Mouse (Mus musculus) forebrain, embryonic 11.5 days (tissue): ENCODE measurements at regions not wholly inside any gene's neighbourhood (a gene's known extent, or its start where the extent isn't known, plus 50 kb on each side); places are given as distances from the start of the nearest gene placed in this dataset.

Source experiments
- ATAC-seq: fragments of 200-750 bp; cut with Nextera tagmentation; replicated peaks from 2 replicates; pipeline ENCODE4 v1.8.0; 2017; ENCODE audit warnings: moderate TSS enrichment; ENCODE audit not compliant: low FRiP score
- DNase-seq: peaks from one replicate; pipeline ENCODE4 v3.0.0-alpha.2; 2017; ENCODE audit warnings: low spot score
- H3K27ac ChIP-seq: fragments of 300-500 bp; sonication (generic); 2 replicates; pipeline ENCODE4 v1.5.1; 2014; ENCODE audit warnings: low read depth, low read length
- H3K27me3 ChIP-seq: fragments of 300-500 bp; sonication (generic); 2 replicates; pipeline ENCODE4 v1.6.1; 2014; ENCODE audit warnings: mild to moderate bottlenecking, low read length, mixed read lengths; ENCODE audit not compliant: control insufficient read depth, insufficient read depth
- H3K36me3 ChIP-seq: fragments of 300-500 bp; sonication (generic); 2 replicates; pipeline ENCODE4 v1.6.1; 2014; ENCODE audit warnings: mild to moderate bottlenecking, low read length, moderate library complexity, mixed read lengths; ENCODE audit not compliant: control insufficient read depth, insufficient read depth
- H3K4me1 ChIP-seq: fragments of 300-500 bp; sonication (generic); replicated peaks from 2 replicates; pipeline ENCODE4 v1.6.1; 2014; ENCODE audit warnings: low read length, mixed read lengths; ENCODE audit not compliant: control insufficient read depth, insufficient read depth
- H3K4me2 ChIP-seq: fragments of 300-500 bp; sonication (generic); 2 replicates; pipeline ENCODE4 v1.6.1; 2014; ENCODE audit warnings: low read depth, mild to moderate bottlenecking, low read length, moderate library complexity, mixed read lengths; ENCODE audit not compliant: severe bottlenecking
- H3K4me3 ChIP-seq: fragments of 300-500 bp; sonication (generic); 2 replicates; pipeline ENCODE4 v1.5.1; 2014; ENCODE audit warnings: low read depth, low read length
- H3K9ac ChIP-seq: fragments of 300-500 bp; sonication (generic); 2 replicates; pipeline ENCODE4 v1.6.1; 2014; ENCODE audit warnings: low read length
- H3K9me3 ChIP-seq: fragments of 300-500 bp; sonication (generic); 2 replicates; pipeline ENCODE4 v1.6.1; 2016; ENCODE audit warnings: low read length, mixed read lengths; ENCODE audit not compliant: control insufficient read depth
- WGBS: fragments of 180-500 bp; shearing (Covaris S2); extraction: QIAGEN DNeasy Blood & Tissue Kit; methylation state at CpG from one replicate; pipeline ENCODE4 v1.1.7; 2014; 5-methylcytosine and 5-hydroxymethylcytosine counted together

DNA sequence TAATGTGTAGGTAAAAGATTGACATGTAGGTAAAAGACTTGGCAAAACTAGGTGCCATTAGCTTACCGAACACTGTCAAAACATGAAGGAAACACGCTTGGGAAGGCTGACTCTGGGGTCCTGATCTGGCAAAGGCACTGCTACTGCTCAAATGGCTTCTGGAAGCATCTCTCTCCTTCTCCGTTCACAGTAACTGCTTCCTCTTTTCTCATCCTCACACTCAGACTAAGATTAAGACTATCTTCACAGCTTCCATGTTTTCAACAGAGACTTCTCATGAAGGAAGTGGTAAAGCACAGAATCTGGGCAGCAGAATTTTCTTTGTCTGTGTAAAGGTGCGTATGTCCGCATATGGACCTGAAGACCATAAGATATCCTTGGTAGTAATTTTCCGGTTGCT, 271.4 kb upstream of the Adgrl2 start:
- ATAC-seq (no peak), DNase-seq (no peak)
- H3K4me1 ChIP-seq = no peaks in the 10 kb centered on the region
- H3K36me3 ChIP-seq = no peaks in the 10 kb centered on the region
- H3K9ac ChIP-seq = no peak overlapping the region
- WGBS = 98% methylated on average over 6 of the region's 6 CpGs
- no peaks in the 10 kb centered on the region for H3K27me3 ChIP-seq
- no peak overlapping the region for H3K27ac ChIP-seq
- no peak overlapping the region for H3K4me3 ChIP-seq
- no peak overlapping the region for H3K4me2 ChIP-seq
- no peaks in the 10 kb centered on the region for H3K9me3 ChIP-seq

DNA sequence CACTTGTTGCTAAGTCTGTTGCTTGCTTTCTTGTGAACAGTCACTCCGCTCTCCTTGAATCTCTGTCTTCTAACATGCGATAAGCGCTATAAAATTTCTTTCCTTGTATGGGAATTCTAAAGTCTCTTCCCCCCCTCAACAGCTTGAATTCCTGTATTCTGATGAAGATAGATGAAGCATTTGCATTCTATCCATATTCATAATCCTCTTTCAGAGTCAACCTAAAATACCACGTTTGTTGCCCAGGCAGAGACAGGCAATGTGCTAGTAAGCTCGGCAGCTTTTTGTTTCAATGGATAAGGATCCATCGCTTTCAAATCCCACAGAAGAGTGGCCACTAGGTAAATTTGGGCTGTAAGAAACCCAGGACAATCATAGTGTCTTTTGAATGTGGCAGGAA, 268.5 kb upstream of the Adgrl2 start:
- H3K27ac ChIP-seq = no peak overlapping the region

DNA sequence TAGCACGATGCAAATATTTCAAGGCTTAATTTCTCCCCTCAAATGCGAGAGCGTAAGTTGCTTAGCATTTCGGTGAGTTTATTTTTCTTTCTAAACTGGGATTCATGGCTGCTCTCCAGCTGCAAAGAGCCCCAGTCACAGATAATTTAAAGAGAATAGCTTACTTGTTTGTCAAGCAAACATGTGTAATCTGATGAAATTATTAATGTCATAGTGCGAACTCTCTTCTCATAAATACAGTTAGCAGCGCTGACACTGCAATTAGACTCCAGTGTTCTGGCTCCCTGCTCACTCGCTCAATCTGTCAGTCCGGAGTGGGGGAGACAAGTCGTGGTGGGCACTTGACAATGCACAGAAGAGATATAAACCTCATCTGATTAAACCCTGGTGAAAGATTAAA, 266.5 kb upstream of the Adgrl2 start:
- no peak overlapping the region for H3K4me3 ChIP-seq
- H3K27me3 ChIP-seq = no peaks in the 10 kb centered on the region
- no peak for ATAC-seq
- DNase-seq = no peak
- H3K4me2 ChIP-seq = no peak overlapping the region
- no peak overlapping the region for H3K9ac ChIP-seq
- H3K27ac ChIP-seq = no peak overlapping the region
- H3K4me1 ChIP-seq = peaks cover 3% of the 10 kb centered on the region; the same call in 1 of the 2 replicates
- no peaks in the 10 kb centered on the region for H3K36me3 ChIP-seq
- WGBS = 86% methylated on average over 9 of the region's 9 CpGs
- no peaks in the 10 kb centered on the region for H3K9me3 ChIP-seq

More for the DNA sequence above, 268.5 kb upstream of the Adgrl2 start:
- Histone ChIP-seq H3K4me2 (no peak overlapping the region), H3K36me3 (no peaks in the 10 kb centered on the region), H3K9me3 (no peaks in the 10 kb centered on the region), H3K4me3 (no peak overlapping the region), H3K27me3 (no peaks in the 10 kb centered on the region), H3K4me1 (no peaks in the 10 kb centered on the region), H3K9ac (no peak overlapping the region)
- WGBS = 75% methylated on average over 6 of the region's 6 CpGs
- ATAC-seq = no peak
- no peak for DNase-seq

- Histone ChIP-seq H3K27ac (no peak overlapping the region), H3K27me3 (no peaks in the 10 kb centered on the region; the same call in 1 of the 2 replicates), H3K4me3 (no peak overlapping the region), H3K9me3 (no peaks in the 10 kb centered on the region), H3K4me1 (peaks cover 3% of the 10 kb centered on the region), H3K36me3 (no peaks in the 10 kb centered on the region), H3K9ac (no peak overlapping the region), H3K4me2 (no peak overlapping the region)
- ATAC-seq (no peak), DNase-seq (no peak)
- WGBS = 92% methylated on average over 6 of the region's 6 CpGs
These were observed 262.7 kb upstream of the Adgrl2 start for GRCm38 (mm10) chr3:149253080-149253479.

- WGBS = 53% methylated on average over 6 of the region's 6 CpGs
- no peak overlapping the region for H3K9ac ChIP-seq
- H3K4me2 ChIP-seq = no peak overlapping the region
- no peaks in the 10 kb centered on the region for H3K36me3 ChIP-seq
- DNase-seq (no peak), ATAC-seq (peak; percentile 28; the same call in 1 of the 2 replicates)
- H3K27me3 ChIP-seq = no peaks in the 10 kb centered on the region; the same call in 1 of the 2 replicates
- no peak overlapping the region for H3K27ac ChIP-seq
- no peak overlapping the region for H3K4me3 ChIP-seq
- peaks cover 3% of the 10 kb centered on the region for H3K4me1 ChIP-seq
- no peaks in the 10 kb centered on the region for H3K9me3 ChIP-seq
These were observed 261.8 kb upstream of the Adgrl2 start for GRCm38 (mm10) chr3:149252144-149252543.

- DNase-seq (no peak), ATAC-seq (peak; percentile 40; the same call in 1 of the 2 replicates)
- no peaks in the 10 kb centered on the region for H3K9me3 ChIP-seq
- WGBS = 66% methylated on average over 6 of the region's 6 CpGs
- H3K4me1 ChIP-seq = peaks cover 3% of the 10 kb centered on the region
- H3K4me3 ChIP-seq = no peak overlapping the region
- no peak overlapping the region for H3K4me2 ChIP-seq
- H3K27me3 ChIP-seq = no peaks in the 10 kb centered on the region; the same call in 1 of the 2 replicates
- H3K36me3 ChIP-seq = no peaks in the 10 kb centered on the region
- H3K27ac ChIP-seq = no peak overlapping the region
- H3K9ac ChIP-seq = no peak overlapping the region
These were observed 257.3 kb upstream of the Adgrl2 start for GRCm38 (mm10) chr3:149247626-149247987.

DNA sequence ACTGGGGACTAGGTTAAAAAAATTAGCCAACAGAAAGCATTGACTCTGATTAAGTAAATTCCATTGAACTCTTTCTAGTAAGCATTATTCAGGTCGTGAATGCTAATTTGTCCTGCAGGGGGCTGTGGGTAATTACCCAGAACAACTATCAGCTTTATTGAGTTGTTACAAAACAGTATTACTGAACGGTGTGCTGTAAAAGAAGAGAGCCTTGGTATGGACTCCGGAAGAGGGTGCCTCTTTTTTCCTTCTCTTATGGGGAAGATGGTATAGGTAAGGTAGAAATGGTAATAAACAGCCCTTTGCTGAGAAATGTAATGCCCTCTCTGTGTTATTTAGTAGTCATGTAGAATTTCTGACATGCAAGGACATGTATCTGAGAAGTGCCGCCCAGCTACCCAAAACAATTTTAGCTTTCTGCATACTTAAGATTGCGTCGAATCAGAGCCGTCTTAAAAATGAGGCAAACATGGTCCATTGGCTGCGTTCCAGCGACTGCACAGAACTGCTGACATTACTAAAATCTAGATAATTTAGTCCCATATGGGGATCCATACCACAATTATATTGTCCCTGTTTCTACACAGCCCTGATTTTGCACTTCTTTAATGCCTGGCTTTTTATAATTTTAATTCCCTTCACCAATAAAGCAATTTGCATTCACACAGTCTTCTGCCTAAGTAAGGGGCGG, 256.7 kb upstream of the Adgrl2 start:
- H3K4me1 ChIP-seq = no peaks in the 10 kb centered on the region; the same call in 1 of the 2 replicates
- ATAC-seq (peak; percentile 53; the same call in 1 of the 2 replicates), DNase-seq (no peak)
- no peak overlapping the region for H3K4me3 ChIP-seq
- H3K36me3 ChIP-seq = no peaks in the 10 kb centered on the region
- H3K9ac ChIP-seq = no peak overlapping the region
- H3K4me2 ChIP-seq = no peak overlapping the region
- H3K27me3 ChIP-seq = no peaks in the 10 kb centered on the region; the same call in 1 of the 2 replicates
- H3K27ac ChIP-seq = no peak overlapping the region
- 63% methylated on average over 10 of the region's 10 CpGs for WGBS
- no peaks in the 10 kb centered on the region for H3K9me3 ChIP-seq

GRCm38 (mm10) chr3:149239664-149240063, 249.3 kb upstream of the Adgrl2 start:
- 91% methylated on average over 3 of the region's 3 CpGs for WGBS
- Histone ChIP-seq H3K4me2 (no peak overlapping the region), H3K9me3 (no peaks in the 10 kb centered on the region), H3K9ac (no peak overlapping the region), H3K27me3 (no peaks in the 10 kb centered on the region), H3K27ac (no peak overlapping the region), H3K4me1 (no peaks in the 10 kb centered on the region), H3K4me3 (no peak overlapping the region), H3K36me3 (no peaks in the 10 kb centered on the region)
- ATAC-seq (no peak), DNase-seq (no peak)

GRCm38 (mm10) chr3:149238076-149238475, 247.7 kb upstream of the Adgrl2 start:
- ATAC-seq = no peak
- 83% methylated on average over 5 of the region's 5 CpGs for WGBS

More at GRCm38 (mm10) chr3:149238076-149238475, 247.7 kb upstream of the Adgrl2 start:
- no peaks in the 10 kb centered on the region for H3K36me3 ChIP-seq
- H3K9ac ChIP-seq = no peak overlapping the region
- no peaks in the 10 kb centered on the region for H3K27me3 ChIP-seq
- H3K4me3 ChIP-seq = no peak overlapping the region
- H3K27ac ChIP-seq = no peak overlapping the region
- H3K4me1 ChIP-seq = no peaks in the 10 kb centered on the region
- no peak overlapping the region for H3K4me2 ChIP-seq
- no peaks in the 10 kb centered on the region for H3K9me3 ChIP-seq
- DNase-seq = no peak
